Mouse (Mus musculus) heart, embryonic 14.5 days (tissue): ENCODE data around the gene Bphl. TPM values are rescaled to one million over a fixed set of nuclear protein-coding genes. Genes with fewer than 3 reads are reported as not detected.
"Not testable (repeated sequence)": the region's sequence is repeated elsewhere in the genome, so short reads cannot be mapped to it uniquely, and the experiment has no call there.

ENCODE experiments used
- ATAC-seq: fragments of 200-750 bp; cut with Nextera tagmentation; 2 replicates; pipeline ENCODE4 v1.8.0; 2017; ENCODE audit warnings: low read depth, moderate TSS enrichment; ENCODE audit not compliant: insufficient number of reproducible peaks, insufficient read depth, low FRiP score
- H3K27ac ChIP-seq, 2 experiments: fragments of 200-500 bp in 1 of 2; fragments of 300-500 bp in 1 of 2; sonication (generic) in 1 of 2; replicated peaks in 1 of 2; 2 replicates each; pipeline ENCODE4 v1.5.1; 2012 to 2014; ENCODE audit warnings: low read depth in 2 of 2, low read length in 2 of 2, control low read depth in 1 of 2, mild to moderate bottlenecking in 1 of 2, mixed read lengths in 1 of 2; ENCODE audit not compliant: control insufficient read depth in 1 of 2, insufficient read depth in 1 of 2
- H3K27me3 ChIP-seq: fragments of 300-500 bp; sonication (generic); 2 replicates; pipeline ENCODE4 v1.6.1; 2014; ENCODE audit warnings: mild to moderate bottlenecking, low read length, control low read depth; ENCODE audit not compliant: control insufficient read depth, insufficient read depth
- H3K36me3 ChIP-seq: fragments of 300-500 bp; sonication (generic); 2 replicates; pipeline ENCODE4 v1.6.1; 2014; ENCODE audit warnings: mild to moderate bottlenecking, control low read depth, low read length, mixed read lengths; ENCODE audit not compliant: control insufficient read depth, insufficient read depth
- H3K4me1 ChIP-seq, 2 experiments: fragments of 200-500 bp in 1 of 2; fragments of 300-500 bp in 1 of 2; sonication (generic) in 1 of 2; 2 replicates each; pipeline ENCODE4 v1.6.1; 2012 to 2014; ENCODE audit warnings: low read length in 2 of 2, control low read depth in 1 of 2, mixed read lengths in 1 of 2; ENCODE audit not compliant: control insufficient read depth in 2 of 2, insufficient read depth in 2 of 2
- H3K4me2 ChIP-seq: fragments of 300-500 bp; sonication (generic); 2 replicates; pipeline ENCODE4 v1.6.1; 2014; ENCODE audit warnings: mild to moderate bottlenecking, low read length
- H3K4me3 ChIP-seq, 2 experiments: fragments of 200-500 bp in 1 of 2; fragments of 300-500 bp in 1 of 2; sonication (generic) in 1 of 2; 2 replicates each; pipeline ENCODE4 v1.5.1; 2012 to 2014; ENCODE audit warnings: low read length in 2 of 2, mild to moderate bottlenecking in 2 of 2, control low read depth in 1 of 2, low read depth in 1 of 2, moderate library complexity in 1 of 2; ENCODE audit not compliant: control insufficient read depth in 1 of 2, insufficient read depth in 1 of 2
- H3K9ac ChIP-seq: fragments of 300-500 bp; sonication (generic); 2 replicates; pipeline ENCODE4 v1.6.1; 2014; ENCODE audit warnings: mild to moderate bottlenecking, low read length
- H3K9me3 ChIP-seq: fragments of 300-500 bp; sonication (generic); 2 replicates; pipeline ENCODE4 v1.6.1; 2016; ENCODE audit warnings: low read length, control low read depth; ENCODE audit not compliant: control insufficient read depth
- WGBS: fragments of 180-500 bp; shearing (Covaris S2); extraction: QIAGEN DNeasy Blood & Tissue Kit; methylation state at CpG from one replicate; pipeline ENCODE4 v1.1.7; 2014; 5-methylcytosine and 5-hydroxymethylcytosine counted together
- polyA plus RNA-seq: library from polyadenylated mRNA; unstranded; fragments of >200 nt; fragmentation: Nextera tagmentation; extraction: Ambion mirVana; gene quantifications from 2 replicates; pipeline ENCODE4 v1.2.1, GENCODE M21; 2014

Bphl gene
- polyA plus RNA-seq, 1 experiment from 2014 or later, result 50.1 TPM

GRCm38 (mm10) chr13:34072847-34073246, 35.5 kb downstream of the Bphl start:
- no peak overlapping the region for H3K4me2 ChIP-seq
- H3K9me3 ChIP-seq, result no peaks in the 10 kb centered on the region
- no peak overlapping the region for H3K9ac ChIP-seq
- H3K27ac ChIP-seq, result no peak overlapping the region
- H3K36me3 ChIP-seq, result peaks cover 45% of the 10 kb centered on the region
- ATAC-seq, result no peak
- WGBS, result 72% methylated on average over 3 of the region's 3 CpGs
- no peaks in the 10 kb centered on the region for H3K27me3 ChIP-seq
- H3K4me3 ChIP-seq, result no peak overlapping the region
- peaks cover 8 to 12% of the 10 kb centered on the region in 2 experiments for H3K4me1 ChIP-seq

- H3K9me3 ChIP-seq, H3K27me3 ChIP-seq, H3K4me2 ChIP-seq, ATAC-seq, H3K9ac ChIP-seq, H3K4me3 ChIP-seq, H3K27ac ChIP-seq: not testable (repeated sequence)
- peaks cover 37% of the 10 kb centered on the region for H3K36me3 ChIP-seq
- WGBS, result 94% methylated on average over 6 of the region's 17 CpGs
- peaks cover 13 to 17% of the 10 kb centered on the region in 2 experiments for H3K4me1 ChIP-seq
Measured at GRCm38 (mm10) chr13:34074441-34074840, 37.0 kb downstream of the Bphl start.

GRCm38 (mm10) chr13:34075893-34076292, 38.5 kb downstream of the Bphl start:
- not testable (repeated sequence) for H3K4me3 ChIP-seq, H3K27ac ChIP-seq, H3K9me3 ChIP-seq, H3K9ac ChIP-seq, H3K4me2 ChIP-seq, H3K27me3 ChIP-seq, ATAC-seq
- Histone ChIP-seq H3K4me1 (peaks cover 13 to 17% of the 10 kb centered on the region in 2 experiments), H3K36me3 (peaks cover 31% of the 10 kb centered on the region)
- 84% methylated on average over 6 of the region's 6 CpGs for WGBS

- Histone ChIP-seq H3K4me3 (peak overlapping the region; percentile 73 to 79), H3K27ac (0 out of 4 replicates have a peak overlapping the region, but pooled peaks of 1 of the 2 experiments have one; percentile 15), H3K4me1 (peaks cover 13 to 17% of the 10 kb centered on the region in 2 experiments), H3K4me2 (peak overlapping the region; percentile 87), H3K27me3 (no peaks in the 10 kb centered on the region), H3K9ac (peak overlapping the region; percentile 87), H3K9me3 (no peaks in the 10 kb centered on the region), H3K36me3 (peaks cover 26% of the 10 kb centered on the region)
- ATAC-seq, result no peak; the same call in 1 of the 2 replicates
- WGBS, result 50% methylated on average over 20 of the region's 20 CpGs
Measured at GRCm38 (mm10) chr13:34076561-34077491, 39.4 kb downstream of the Bphl start.

GRCm38 (mm10) chr13:34077492-34078271, 40.3 kb downstream of the Bphl start, which contains the start of gene Tubb2a:
Gene Tubb2a, minus strand, starts transcription at chr13:34078007.
- H3K9me3 ChIP-seq, result no peaks in the 10 kb centered on the region
- peaks cover 25% of the 10 kb centered on the region for H3K36me3 ChIP-seq
- 2% methylated on average over 45 of the region's 45 CpGs for WGBS
- H3K4me1 ChIP-seq, result peaks cover 13 to 17% of the 10 kb centered on the region in 2 experiments
- peak within 1 kb of the TSS; percentile 87 for H3K4me2 ChIP-seq
- H3K27me3 ChIP-seq, result no peaks in the 10 kb centered on the region
- peak; percentile 88 for ATAC-seq
- H3K27ac ChIP-seq, result peak within 1 kb of the TSS; percentile 35 to 45; a peak in 2 of 4 replicates
- peak within 1 kb of the TSS; percentile 73 to 79 for H3K4me3 ChIP-seq
- peak within 1 kb of the TSS; percentile 87 for H3K9ac ChIP-seq

GRCm38 (mm10) chr13:34078500-34079280, 41.3 kb downstream of the Bphl start:
- Histone ChIP-seq H3K27ac (no peak overlapping the region), H3K4me2 (peak overlapping the region; percentile 87), H3K36me3 (peaks cover 20% of the 10 kb centered on the region), H3K4me3 (peak overlapping the region; percentile 73 to 79), H3K9ac (peak overlapping the region; percentile 87), H3K27me3 (no peaks in the 10 kb centered on the region), H3K4me1 (peaks cover 11 to 15% of the 10 kb centered on the region in 2 experiments), H3K9me3 (no peaks in the 10 kb centered on the region)
- ATAC-seq, result no peak
- WGBS, result 39% methylated on average over 16 of the region's 16 CpGs

- no peaks in the 10 kb centered on the region for H3K27me3 ChIP-seq
- no peaks in the 10 kb centered on the region for H3K9me3 ChIP-seq
- ATAC-seq, result no peak
- no peak overlapping the region for H3K27ac ChIP-seq
- WGBS, result 72% methylated on average over 3 of the region's 3 CpGs
- H3K9ac ChIP-seq, result no peak overlapping the region
- H3K4me1 ChIP-seq, result peaks cover 11 to 15% of the 10 kb centered on the region in 2 experiments
- H3K4me2 ChIP-seq, result no peak overlapping the region
- H3K36me3 ChIP-seq, result peaks cover 13% of the 10 kb centered on the region
- H3K4me3 ChIP-seq, result no peak overlapping the region
Measured at GRCm38 (mm10) chr13:34079801-34080200, 42.4 kb downstream of the Bphl start.
